Mouse (Mus musculus) splenic B cell, adult 2 months (primary cell): ENCODE data around the gene Foxf2.

Experiments
- DNase-seq: peaks from one replicate; pipeline ENCODE4 v3.0.0-alpha.2; 2011; ENCODE audit warnings: low read depth, low spot score
- H3K27me3 ChIP-seq: 2 replicates; pipeline ENCODE4 v1.6.1; 2012; ENCODE audit warnings: mild to moderate bottlenecking, low read length, moderate library complexity, mixed read lengths; ENCODE audit not compliant: control insufficient read depth, poor library complexity, insufficient read depth, severe bottlenecking
- H3K36me3 ChIP-seq: 2 replicates; pipeline ENCODE4 v1.6.1; 2012; ENCODE audit warnings: mild to moderate bottlenecking, low read length, moderate library complexity, mixed read lengths; ENCODE audit not compliant: control insufficient read depth, poor library complexity, insufficient read depth, severe bottlenecking

Gene Foxf2

DNA sequence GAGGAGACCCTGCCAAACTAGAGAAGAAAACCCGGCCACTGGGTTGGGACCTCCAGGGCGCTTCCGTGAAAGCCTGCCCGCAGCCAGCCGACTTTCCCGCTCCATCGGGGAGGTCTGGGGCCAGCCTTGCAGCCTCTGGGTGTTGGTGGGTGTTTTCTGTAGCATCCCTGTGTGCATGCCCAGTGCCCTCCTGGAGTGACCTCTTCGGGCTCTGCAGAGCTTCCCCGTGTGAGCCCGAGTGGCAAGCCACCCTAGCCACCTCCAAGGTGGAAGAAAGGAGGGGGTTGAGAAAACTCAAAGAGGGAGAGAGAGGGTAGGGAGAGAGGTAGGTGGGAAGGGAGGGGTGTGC, 5.1 kb upstream of the Foxf2 start:
- Histone ChIP-seq H3K36me3 (no peaks in the 10 kb centered on the region), H3K27me3 (no peaks in the 10 kb centered on the region)
- no peak for DNase-seq

DNA sequence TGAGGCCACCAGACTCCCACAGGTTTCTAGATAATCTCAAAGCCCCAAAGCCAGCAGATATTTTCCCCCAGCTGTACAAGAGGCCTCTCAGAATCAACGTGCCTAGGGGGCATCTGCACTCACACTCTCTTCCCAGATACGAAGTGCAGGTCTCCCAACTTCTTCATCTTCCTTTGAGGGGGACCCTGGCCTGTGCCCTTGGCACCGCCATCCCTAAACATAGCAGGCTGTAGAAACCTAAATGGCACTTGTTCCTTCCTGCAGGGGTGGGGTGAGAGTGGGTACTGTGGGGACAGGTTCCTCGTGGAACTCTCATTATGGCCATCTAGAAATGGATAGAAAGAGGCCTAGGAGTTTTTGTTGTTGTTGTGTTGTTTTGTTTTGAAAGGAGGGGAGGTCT, 4.7 kb upstream of the Foxf2 start:
- no peaks in the 10 kb centered on the region for H3K27me3 ChIP-seq
- DNase-seq: no peak
- H3K36me3 ChIP-seq: no peaks in the 10 kb centered on the region

DNA sequence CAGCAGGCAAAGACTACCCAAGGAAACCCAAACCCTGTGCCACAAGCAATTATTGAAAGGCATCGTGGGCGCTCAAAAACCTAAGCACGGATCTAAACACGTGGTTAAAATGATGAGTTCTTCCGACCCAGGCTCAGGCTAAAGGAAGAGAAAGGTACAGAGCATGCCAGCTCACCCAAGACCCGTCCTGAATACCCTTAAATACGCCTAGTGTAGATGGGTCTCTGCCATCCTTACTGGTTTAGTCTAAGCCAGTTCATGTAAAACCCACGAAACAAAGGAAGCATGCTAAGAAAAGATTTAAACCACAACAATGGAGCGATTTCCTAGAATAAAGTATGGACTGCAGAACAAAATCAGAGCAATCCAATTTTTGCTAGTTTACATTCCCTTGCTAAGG, 3.9 kb upstream of the Foxf2 start:
- H3K36me3 ChIP-seq: no peaks in the 10 kb centered on the region
- no peak for DNase-seq
- no peaks in the 10 kb centered on the region for H3K27me3 ChIP-seq

DNA sequence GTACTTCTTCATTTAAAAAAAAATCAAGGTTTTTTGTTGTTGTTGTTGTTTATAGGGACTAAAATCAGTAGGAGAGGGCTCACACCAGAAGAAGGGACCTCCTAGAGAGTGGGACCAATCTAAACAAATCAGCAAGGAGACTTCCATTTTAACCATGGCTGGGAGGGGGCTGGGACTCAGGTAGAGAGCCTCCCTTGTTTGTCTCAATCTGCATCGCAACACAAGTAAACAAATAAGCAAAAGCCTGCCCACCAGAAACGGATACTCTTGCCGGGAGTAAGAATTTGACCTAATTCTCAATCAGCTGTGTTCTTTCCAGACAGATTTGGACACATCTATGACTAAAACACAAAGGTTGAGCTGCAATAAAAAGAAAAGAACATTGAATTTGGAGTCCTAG, 3.2 kb upstream of the Foxf2 start:
- Histone ChIP-seq H3K27me3 (no peaks in the 10 kb centered on the region), H3K36me3 (no peaks in the 10 kb centered on the region)
- no peak for DNase-seq

DNA sequence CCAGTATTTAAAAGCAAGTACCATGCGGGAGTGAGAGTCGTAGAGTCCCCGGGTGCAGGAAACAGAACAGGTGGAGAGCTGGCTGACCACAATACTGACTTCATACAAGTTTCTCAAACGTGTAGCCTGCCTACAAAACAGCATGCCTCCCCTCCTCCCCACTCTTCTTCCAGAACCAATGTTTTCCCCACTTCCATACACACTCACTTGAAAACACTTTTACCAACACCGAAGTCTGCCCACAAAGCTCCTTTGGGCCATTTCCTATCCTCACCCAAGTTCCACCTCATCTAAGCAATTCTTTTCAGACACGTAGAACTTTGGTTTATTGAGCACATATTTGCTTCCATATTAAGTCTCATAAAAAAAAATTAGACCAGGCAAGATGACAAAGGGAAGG, 2.3 kb upstream of the Foxf2 start:
- no peak for DNase-seq
- no peaks in the 10 kb centered on the region for H3K36me3 ChIP-seq
- no peaks in the 10 kb centered on the region for H3K27me3 ChIP-seq

DNA sequence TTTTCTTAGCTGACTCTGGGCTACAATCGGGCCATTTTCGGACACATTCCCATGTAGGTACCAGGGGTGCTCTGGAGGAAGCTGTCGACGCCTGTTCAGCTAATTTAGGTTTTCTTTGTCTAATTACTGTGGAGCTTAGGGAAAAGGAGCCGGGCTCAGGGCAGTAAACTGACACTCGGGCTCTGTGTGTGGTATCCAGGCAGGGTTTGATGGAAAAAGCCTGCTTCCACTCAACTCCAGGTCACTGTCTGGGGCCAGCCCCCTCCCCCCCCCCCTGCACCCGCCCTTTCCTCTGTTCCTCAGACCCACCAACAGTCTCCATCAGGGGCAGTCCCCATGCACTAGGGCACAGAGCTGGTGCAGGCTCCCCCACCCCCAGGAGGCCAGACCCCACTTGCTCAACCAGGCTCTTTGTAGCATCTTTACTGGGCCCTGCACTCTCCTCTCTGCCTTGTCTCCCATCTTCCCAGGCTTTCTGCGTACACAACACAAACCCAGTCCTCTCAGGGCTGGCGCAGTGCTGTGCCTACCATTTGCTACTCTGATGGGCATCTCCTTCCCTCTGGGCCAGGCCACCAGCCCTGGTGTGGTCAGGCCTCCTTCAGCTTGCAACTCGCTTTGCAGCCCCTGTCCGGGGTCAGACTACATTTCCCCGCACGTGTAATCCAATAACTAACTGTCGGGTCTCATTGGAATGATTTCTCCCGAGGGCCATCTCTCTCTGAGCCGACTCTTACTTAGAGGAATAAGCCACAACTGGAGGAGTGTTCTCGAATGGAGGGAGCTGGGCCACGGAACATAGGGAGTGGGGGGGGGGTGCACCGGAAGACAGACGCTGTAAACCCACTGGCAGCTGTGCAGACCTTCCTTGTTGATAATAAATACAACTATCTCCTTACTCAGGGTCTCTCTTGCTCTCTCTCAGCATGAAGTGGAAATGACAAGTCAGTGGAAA, 1.4 kb upstream of the Foxf2 start:
- Histone ChIP-seq H3K27me3 (no peaks in the 10 kb centered on the region), H3K36me3 (no peaks in the 10 kb centered on the region)
- DNase-seq: no peak

DNA sequence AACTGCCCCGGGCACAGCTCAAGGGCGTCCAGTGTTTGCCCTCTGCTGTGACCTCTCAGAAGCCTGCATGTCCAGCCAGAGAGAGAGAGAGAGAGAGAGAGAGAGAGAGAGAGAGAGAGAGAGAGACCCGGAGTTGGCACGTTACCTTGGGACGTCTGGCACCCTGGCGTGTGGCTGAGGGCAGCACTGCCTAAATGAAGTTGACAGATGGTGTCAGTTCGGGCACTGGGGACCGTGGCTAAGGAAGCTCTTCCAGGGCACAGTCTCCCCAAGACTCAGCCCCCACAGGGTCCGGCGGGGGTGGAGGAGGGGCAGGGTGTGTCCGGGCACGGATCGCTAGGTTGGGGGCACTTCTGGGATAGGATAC, 667 bp upstream of the Foxf2 start:
- DNase-seq: no peak
- Histone ChIP-seq H3K36me3 (no peaks in the 10 kb centered on the region), H3K27me3 (no peaks in the 10 kb centered on the region)

DNA sequence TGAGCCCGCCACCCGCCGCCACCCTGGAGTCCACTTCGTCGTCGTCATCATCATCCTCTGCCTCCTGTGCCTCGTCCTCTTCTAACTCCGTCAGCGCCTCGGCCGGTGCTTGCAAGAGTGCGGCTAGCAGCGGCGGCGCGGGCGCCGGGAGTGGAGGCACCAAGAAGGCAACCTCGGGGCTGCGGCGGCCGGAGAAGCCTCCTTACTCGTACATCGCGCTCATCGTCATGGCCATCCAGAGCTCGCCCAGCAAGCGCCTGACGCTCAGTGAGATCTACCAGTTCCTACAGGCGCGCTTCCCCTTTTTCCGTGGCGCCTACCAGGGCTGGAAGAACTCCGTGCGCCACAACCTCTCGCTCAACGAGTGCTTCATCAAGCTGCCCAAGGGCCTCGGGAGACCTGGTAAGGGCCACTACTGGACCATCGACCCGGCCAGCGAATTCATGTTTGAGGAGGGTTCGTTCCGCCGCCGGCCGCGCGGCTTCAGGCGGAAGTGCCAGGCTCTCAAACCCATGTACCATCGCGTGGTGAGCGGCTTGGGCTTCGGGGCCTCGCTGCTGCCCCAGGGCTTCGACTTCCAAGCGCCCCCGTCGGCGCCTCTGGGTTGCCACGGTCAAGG, 676 bp downstream of the Foxf2 start:
- peak; percentile 12 for DNase-seq
- Histone ChIP-seq H3K27me3 (no peaks in the 10 kb centered on the region), H3K36me3 (no peaks in the 10 kb centered on the region)

DNA sequence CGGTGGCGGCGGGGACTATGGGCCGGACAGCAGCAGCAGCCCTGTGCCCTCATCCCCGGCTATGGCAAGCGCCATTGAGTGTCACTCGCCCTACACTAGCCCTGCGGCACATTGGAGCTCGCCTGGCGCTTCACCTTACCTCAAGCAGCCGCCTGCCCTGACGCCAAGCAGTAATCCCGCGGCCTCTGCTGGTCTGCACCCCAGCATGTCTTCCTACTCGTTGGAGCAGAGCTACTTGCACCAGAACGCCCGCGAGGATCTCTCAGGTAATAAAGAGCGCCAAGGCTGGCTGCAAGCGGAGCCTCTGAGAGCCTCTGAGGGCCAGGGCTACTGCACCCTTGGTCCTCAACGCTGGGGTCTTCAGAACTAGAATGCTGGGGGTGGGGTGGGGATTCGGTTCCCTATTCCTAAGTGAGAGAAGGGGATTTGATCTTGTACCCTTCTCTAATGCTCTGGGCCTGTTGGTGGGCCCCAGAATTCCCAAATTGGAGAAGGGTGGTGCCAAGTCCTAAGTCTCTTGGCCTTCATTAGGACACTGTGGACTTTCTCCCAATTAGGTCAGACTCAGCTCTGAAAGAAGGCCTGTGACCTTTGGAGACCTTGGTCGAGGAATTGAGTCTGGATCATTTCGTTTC, 1.5 kb downstream of the Foxf2 start:
- DNase-seq: no peak
- Histone ChIP-seq H3K36me3 (no peaks in the 10 kb centered on the region), H3K27me3 (no peaks in the 10 kb centered on the region)

DNA sequence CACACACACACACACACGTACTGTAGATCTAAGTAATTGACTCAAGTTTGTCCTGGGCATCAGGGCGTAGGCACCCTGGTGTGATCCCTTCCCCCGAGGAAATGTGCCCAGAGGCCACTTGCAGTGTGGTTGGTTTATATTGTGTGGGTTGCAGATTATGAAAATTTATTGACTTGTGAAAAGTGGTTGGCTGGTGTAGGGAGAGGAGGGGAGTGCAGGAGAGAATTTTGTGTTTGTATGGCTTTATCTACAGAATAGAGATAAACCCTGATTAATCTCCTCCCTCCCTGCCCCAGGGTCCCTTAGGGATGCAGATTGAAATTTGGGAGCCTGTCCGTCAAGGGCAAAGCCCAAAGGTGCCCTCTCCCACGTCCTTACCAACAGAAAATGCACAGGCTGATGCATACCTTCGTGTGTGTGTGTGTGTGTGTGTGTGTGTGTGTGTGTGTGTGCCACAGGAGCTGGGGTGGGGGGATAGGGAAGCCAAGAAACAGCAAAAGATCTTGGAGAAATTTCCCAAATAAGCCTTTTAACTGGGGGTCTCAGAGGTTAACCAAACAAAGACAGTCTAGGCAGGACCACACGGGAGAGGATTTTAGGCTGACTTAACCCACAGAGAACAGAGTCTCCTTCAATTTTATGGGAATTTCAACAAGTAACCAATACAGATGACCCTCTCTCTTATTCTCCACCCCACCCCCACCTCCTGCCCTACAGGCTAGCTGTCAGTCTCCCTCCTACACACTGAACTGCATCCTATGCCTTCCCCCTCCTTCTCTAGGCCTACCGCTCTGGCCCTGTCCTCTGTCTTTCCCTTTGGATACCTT, 2.5 kb downstream of the Foxf2 start:
- no peaks in the 10 kb centered on the region for H3K36me3 ChIP-seq
- H3K27me3 ChIP-seq: no peaks in the 10 kb centered on the region
- DNase-seq: no peak

DNA sequence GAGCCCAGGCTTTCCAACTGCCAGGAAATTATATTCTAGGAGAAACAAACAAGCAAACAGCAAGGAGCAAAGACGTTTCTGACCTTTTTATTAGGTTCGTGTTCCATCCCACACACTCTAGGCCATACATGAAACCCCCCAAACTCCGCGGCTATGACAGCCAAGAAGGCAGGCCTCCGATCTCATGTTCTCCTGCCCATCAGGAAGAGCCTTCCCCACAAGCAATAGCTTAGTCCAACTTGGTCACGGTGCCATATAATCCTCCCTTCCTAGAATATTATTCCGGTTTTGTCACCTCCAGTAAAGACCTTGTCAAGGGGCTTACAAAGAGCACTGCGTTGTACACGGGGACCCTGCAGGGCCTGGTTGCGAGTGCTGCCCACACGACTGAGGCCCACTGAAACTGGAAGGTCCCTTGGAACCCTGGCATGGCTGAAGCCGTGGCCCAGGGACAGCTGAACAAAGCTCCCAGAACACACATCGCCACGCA, 3.1 kb downstream of the Foxf2 start:
- Histone ChIP-seq H3K36me3 (no peaks in the 10 kb centered on the region), H3K27me3 (no peaks in the 10 kb centered on the region)
- no peak for DNase-seq

DNA sequence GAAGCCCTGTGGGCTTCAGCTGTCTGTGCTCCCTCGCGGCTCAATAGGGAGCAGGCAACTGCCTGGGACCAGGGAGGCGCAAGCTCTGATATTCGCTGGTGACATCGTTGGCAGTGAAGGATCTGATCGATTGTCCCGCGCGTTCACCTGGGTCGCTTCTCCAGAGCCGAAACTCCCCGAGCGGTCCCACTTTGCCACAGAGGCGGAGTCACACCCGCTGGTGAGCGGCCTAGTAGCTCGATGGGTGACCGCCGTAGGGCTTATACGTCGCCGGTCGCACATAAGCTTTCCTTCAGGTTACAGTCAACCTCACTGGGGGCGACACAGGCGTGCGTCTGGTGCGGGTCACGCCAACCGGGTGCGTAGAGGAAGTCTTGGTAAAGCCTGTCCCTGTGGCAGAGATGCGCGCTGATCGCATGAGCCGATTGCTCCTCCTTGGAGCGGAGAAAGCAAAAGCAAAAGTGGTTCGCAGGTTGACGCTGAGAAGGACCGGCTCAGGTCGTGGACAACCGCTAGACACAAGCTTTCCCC, 3.8 kb downstream of the Foxf2 start:
- Histone ChIP-seq H3K27me3 (no peaks in the 10 kb centered on the region), H3K36me3 (no peaks in the 10 kb centered on the region)
- DNase-seq: peak; percentile 18

DNA sequence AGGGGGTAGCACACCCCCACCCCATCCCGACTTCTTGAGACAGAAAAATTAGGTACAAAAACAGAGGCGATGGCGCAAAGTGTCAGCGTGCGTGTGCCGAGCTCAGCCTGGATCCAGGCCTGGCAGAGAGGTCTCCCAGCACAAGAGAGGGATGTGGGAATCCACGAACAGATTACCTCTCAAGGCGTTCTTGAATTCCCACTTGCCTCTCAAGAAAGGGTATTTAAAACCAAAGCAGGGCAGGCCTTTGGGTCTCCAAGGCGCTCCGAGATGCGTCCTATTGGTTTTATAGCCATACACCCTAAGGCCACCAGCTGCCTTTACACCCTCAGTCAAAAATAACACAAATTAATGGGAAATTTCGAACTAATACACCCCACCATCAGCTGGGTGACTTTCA, 4.4 kb downstream of the Foxf2 start:
- DNase-seq: no peak
- H3K36me3 ChIP-seq: no peaks in the 10 kb centered on the region
- no peaks in the 10 kb centered on the region for H3K27me3 ChIP-seq

DNA sequence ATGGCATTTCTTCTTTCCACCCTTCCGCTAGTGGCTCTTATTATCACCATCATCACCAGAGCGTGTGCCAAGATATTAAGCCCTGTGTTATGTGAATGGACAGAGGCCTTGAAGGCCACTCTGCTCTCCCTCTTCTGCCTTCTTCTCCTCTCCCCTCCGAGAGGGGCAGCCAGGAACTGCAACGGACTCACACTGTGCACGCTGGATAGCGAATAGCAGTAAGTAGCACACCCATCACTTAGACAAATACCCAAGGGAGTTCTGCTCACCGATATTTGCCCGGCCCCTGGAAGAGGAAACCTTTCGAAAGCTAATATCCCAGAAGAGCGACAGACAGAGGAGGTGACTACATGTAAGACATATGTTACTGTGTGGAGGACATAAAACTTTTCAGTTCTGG, 4.9 kb downstream of the Foxf2 start:
- H3K36me3 ChIP-seq: no peaks in the 10 kb centered on the region
- no peaks in the 10 kb centered on the region for H3K27me3 ChIP-seq
- no peak for DNase-seq
